Mouse (Mus musculus): ENCODE measurements around the gene Churc1. TPM values are rescaled to one million over a fixed set of nuclear protein-coding genes. Genes with fewer than 3 reads are reported as not detected.
"Not testable (repeated sequence)": the region's sequence is repeated elsewhere in the genome, so short reads cannot be mapped to it uniquely, and the experiment has no call there.

Churc1 gene
- polyA plus RNA-seq, 1 experiment: 20.9 TPM

GRCm38 (mm10) chr12:76778305-76779083 is 13.2 kb downstream of the Churc1 start:
- TF ChIP-seq CTCF (IDR thresholded peaks at IDR 0.05; ENCODE audit: extremely low read depth, insufficient read length, insufficient replicate concordance, low read depth, low read length) (no peak), POLR2A (IDR thresholded peaks at IDR 0.05; ENCODE audit: low read depth, low read length) (no peak)
- Histone ChIP-seq H3K4me1 (ENCODE audit: control insufficient read depth, insufficient read depth, insufficient read length, low read length) (peaks cover 2% of the 10 kb centered on the region; the same call in 1 of the 2 replicates), H3K27ac (ENCODE audit: insufficient read depth, low read depth, low read length) (no peak overlapping the region), H3K36me3 (ENCODE audit: control insufficient read depth, insufficient read depth, low read length) (peaks cover 12% of the 10 kb centered on the region), H3K27me3 (ENCODE audit: control insufficient read depth, insufficient read depth, low read length) (no peaks in the 10 kb centered on the region), H3K4me3 (ENCODE audit: low read depth, low read length) (no peak overlapping the region)
- WGBS: 43% methylated on average over 10 of the region's 10 CpGs

GRCm38 (mm10) chr12:76779951-76780350 is 14.6 kb downstream of the Churc1 start:
- no peak for TF ChIP-seq CTCF (IDR thresholded peaks at IDR 0.05; ENCODE audit: extremely low read depth, insufficient read length, insufficient replicate concordance, low read depth, low read length)
- no peak for TF ChIP-seq POLR2A (IDR thresholded peaks at IDR 0.05; ENCODE audit: low read depth, low read length)
- no peak overlapping the region for H3K4me3 ChIP-seq (ENCODE audit: low read depth, low read length)
- H3K27ac ChIP-seq (ENCODE audit: insufficient read depth, low read depth, low read length): no peak overlapping the region
- H3K4me1 ChIP-seq (ENCODE audit: control insufficient read depth, insufficient read depth, insufficient read length, low read length): no peaks in the 10 kb centered on the region; the same call in 1 of the 2 replicates
- peaks cover 14% of the 10 kb centered on the region for H3K36me3 ChIP-seq (ENCODE audit: control insufficient read depth, insufficient read depth, low read length)
- H3K27me3 ChIP-seq (ENCODE audit: control insufficient read depth, insufficient read depth, low read length): no peaks in the 10 kb centered on the region
- WGBS: 95% methylated on average over 5 of the region's 5 CpGs

- no peak for TF ChIP-seq CTCF (IDR thresholded peaks at IDR 0.05; ENCODE audit: extremely low read depth, insufficient read length, insufficient replicate concordance, low read depth, low read length)
- TF ChIP-seq POLR2A (IDR thresholded peaks at IDR 0.05; ENCODE audit: low read depth, low read length): no peak
- Histone ChIP-seq H3K36me3 (ENCODE audit: control insufficient read depth, insufficient read depth, low read length) (peaks cover 13% of the 10 kb centered on the region), H3K27me3 (ENCODE audit: control insufficient read depth, insufficient read depth, low read length) (no peaks in the 10 kb centered on the region), H3K4me3 (ENCODE audit: low read depth, low read length) (no peak overlapping the region), H3K27ac (ENCODE audit: insufficient read depth, low read depth, low read length) (no peak overlapping the region), H3K4me1 (ENCODE audit: control insufficient read depth, insufficient read depth, insufficient read length, low read length) (no peaks in the 10 kb centered on the region; the same call in 1 of the 2 replicates)
- 87% methylated on average over 12 of the region's 12 CpGs for WGBS
Measured at GRCm38 (mm10) chr12:76780639-76781468, 15.5 kb downstream of the Churc1 start.

GRCm38 (mm10) chr12:76784056-76784619 is 18.8 kb downstream of the Churc1 start:
- no peak overlapping the region for H3K4me3 ChIP-seq (ENCODE audit: low read depth, low read length)
- 71% methylated on average over 10 of the region's 10 CpGs for WGBS
- no peak overlapping the region for H3K27ac ChIP-seq (ENCODE audit: insufficient read depth, low read depth, low read length)
- peaks cover 14% of the 10 kb centered on the region for H3K36me3 ChIP-seq (ENCODE audit: control insufficient read depth, insufficient read depth, low read length)
- TF ChIP-seq CTCF (IDR thresholded peaks at IDR 0.05; ENCODE audit: extremely low read depth, insufficient read length, insufficient replicate concordance, low read depth, low read length) (no peak), POLR2A (IDR thresholded peaks at IDR 0.05; ENCODE audit: low read depth, low read length) (no peak)
- H3K27me3 ChIP-seq (ENCODE audit: control insufficient read depth, insufficient read depth, low read length): no peaks in the 10 kb centered on the region
- H3K4me1 ChIP-seq (ENCODE audit: control insufficient read depth, insufficient read depth, insufficient read length, low read length): no peaks in the 10 kb centered on the region

- no peak for TF ChIP-seq POLR2A (IDR thresholded peaks at IDR 0.05; ENCODE audit: low read depth, low read length)
- TF ChIP-seq CTCF (IDR thresholded peaks at IDR 0.05; ENCODE audit: extremely low read depth, insufficient read length, insufficient replicate concordance, low read depth, low read length): no peak
- H3K27ac ChIP-seq (ENCODE audit: insufficient read depth, low read depth, low read length): no peak overlapping the region
- H3K27me3 ChIP-seq (ENCODE audit: control insufficient read depth, insufficient read depth, low read length): no peaks in the 10 kb centered on the region
- no peak overlapping the region for H3K4me3 ChIP-seq (ENCODE audit: low read depth, low read length)
- 32% methylated on average over 8 of the region's 8 CpGs for WGBS
- H3K4me1 ChIP-seq (ENCODE audit: control insufficient read depth, insufficient read depth, insufficient read length, low read length): peaks cover 3% of the 10 kb centered on the region; the same call in 1 of the 2 replicates
- peaks cover 13% of the 10 kb centered on the region for H3K36me3 ChIP-seq (ENCODE audit: control insufficient read depth, insufficient read depth, low read length)
Measured at GRCm38 (mm10) chr12:76790446-76791084, 25.2 kb downstream of the Churc1 start.

- peaks cover 18% of the 10 kb centered on the region for H3K4me1 ChIP-seq (ENCODE audit: control insufficient read depth, insufficient read depth, insufficient read length, low read length)
- WGBS: 50% methylated on average over 14 of the region's 14 CpGs
- not testable (repeated sequence) for H3K27ac ChIP-seq (ENCODE audit: insufficient read depth, low read depth, low read length); H3K27me3 ChIP-seq (ENCODE audit: control insufficient read depth, insufficient read depth, low read length)
- 0 out of 2 replicates have a peak, but pooled peaks have one; percentile 5 for TF ChIP-seq CTCF (IDR thresholded peaks at IDR 0.05; ENCODE audit: extremely low read depth, insufficient read length, insufficient replicate concordance, low read depth, low read length)
- H3K36me3 ChIP-seq (ENCODE audit: control insufficient read depth, insufficient read depth, low read length): peaks cover 13% of the 10 kb centered on the region
- H3K4me3 ChIP-seq (ENCODE audit: low read depth, low read length): peak overlapping the region; percentile 34
Measured at GRCm38 (mm10) chr12:76792540-76792939, 27.2 kb downstream of the Churc1 start.

Data from small intestine, adult 2 months (tissue).